Mouse (Mus musculus): ENCODE measurements at regions not wholly inside any gene's neighbourhood (a gene's known extent, or its start where the extent isn't known, plus 50 kb on each side); places are given as distances from the start of the nearest gene placed in this dataset.

DNA sequence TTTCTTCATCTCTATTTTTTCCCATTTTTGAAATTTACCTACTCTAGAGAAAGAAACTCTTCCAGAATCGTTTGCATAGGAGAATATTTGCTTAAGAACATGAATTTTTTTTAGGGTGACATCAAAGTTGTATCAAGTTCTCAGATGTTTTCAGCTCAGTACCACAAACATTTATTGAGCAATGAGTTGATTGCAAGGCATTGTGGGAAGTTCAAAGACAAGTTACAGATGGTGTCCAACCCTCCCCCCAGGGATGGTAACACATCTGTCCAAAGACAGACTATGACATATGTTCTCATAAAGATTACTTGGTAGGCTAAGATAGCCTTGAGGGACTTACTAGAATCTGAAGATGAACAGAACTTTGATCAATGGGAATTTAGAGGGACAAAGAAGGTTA lies 224.3 kb upstream of the Jmjd1c start:
- TF ChIP-seq POLR2A (IDR thresholded peaks at IDR 0.05; ENCODE audit: low read depth, low read length): no peak
- no peak for TF ChIP-seq CTCF (IDR thresholded peaks at IDR 0.05; ENCODE audit: extremely low read depth, insufficient read depth, insufficient read length, insufficient replicate concordance)
